In the genomic region with DNA sequence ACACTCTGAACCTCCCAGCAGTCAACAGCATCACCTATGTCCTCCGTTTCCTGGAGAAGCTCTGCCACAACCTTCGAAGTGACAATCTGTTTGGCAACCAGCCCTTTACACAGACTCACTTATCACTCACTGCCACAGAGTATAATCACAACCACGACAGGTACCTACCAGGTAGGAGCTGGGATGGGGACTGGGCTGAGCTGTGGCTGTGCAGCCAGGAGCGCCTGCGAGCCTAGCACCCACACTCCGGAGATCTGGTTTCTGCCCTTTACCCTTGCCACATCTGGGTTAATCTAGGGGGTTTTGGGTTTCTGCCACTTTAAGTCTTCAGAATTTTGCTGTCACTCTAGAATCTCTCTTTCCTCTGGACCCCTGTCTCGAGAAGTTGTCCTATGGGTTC, we compare ENCODE assay signal across 26 mouse cellular contexts. TPM values are rescaled to one million over a fixed set of nuclear protein-coding genes. Genes with fewer than 3 reads are reported as not detected.
DNase-seq lines count a peak whose midpoint lies in the region; ATAC-seq and TF ChIP-seq lines count a peak whose summit lies in the region.
"Had no signal": no experiment of that assay in that cellular context is flagged by ENCODE, and none has a peak within 500 bp of the region (broad histone marks: within the 10 kb centered on the region; RNA-seq: fewer than 3 reads in every experiment).

No protein-coding gene starts in this region.

- H3K9ac ChIP-seq in intestine, embryonic 16.5 days (ENCODE audit: low read depth, low read length), result peak overlapping the region; percentile 46
- peak overlapping the region; percentile 31; the same call in 1 of the 2 replicates for H3K9ac ChIP-seq in stomach, postnatal 0 days (ENCODE audit: low read length)
- H3K9ac ChIP-seq: embryonic facial prominence, embryonic 12.5 days; forebrain, postnatal 0 days; midbrain, embryonic 13.5 days had no signal

- ATAC-seq in megakaryocyte, adult 5-6 weeks (ENCODE audit: poor library complexity, severe bottlenecking), result no peak
- ATAC-seq in intestine, embryonic 16.5 days, result peak; percentile 72
- ATAC-seq in stomach, postnatal 0 days (ENCODE audit: low FRiP score, low TSS enrichment), result no peak; the same call in 1 of the 2 replicates
- ATAC-seq: forebrain, postnatal 0 days; hindbrain, embryonic 16.5 days; midbrain, embryonic 13.5 days had no signal

- no peaks in the 10 kb centered on the region for H3K27me3 ChIP-seq in megakaryocyte, embryonic 14.5 days (replicated peaks)
- no peaks in the 10 kb centered on the region for H3K27me3 ChIP-seq in intestine, embryonic 16.5 days (replicated peaks; ENCODE audit: control insufficient read depth, insufficient read depth, low read length)
- no peaks in the 10 kb centered on the region for H3K27me3 ChIP-seq in stomach, postnatal 0 days (ENCODE audit: control insufficient read depth, insufficient read depth, low read length)
- H3K27me3 ChIP-seq: embryonic facial prominence, embryonic 12.5 days; midbrain, embryonic 13.5 days had no signal

- H3K4me1 ChIP-seq in megakaryocyte, embryonic 14.5 days, result peaks cover 48% of the 10 kb centered on the region
- H3K4me1 ChIP-seq in intestine, embryonic 16.5 days (ENCODE audit: control insufficient read depth, insufficient read depth, low read length), result no peaks in the 10 kb centered on the region; the same call in 1 of the 2 replicates
- no peaks in the 10 kb centered on the region for H3K4me1 ChIP-seq in stomach, postnatal 0 days (replicated peaks; ENCODE audit: control insufficient read depth, insufficient read depth)
- H3K4me1 ChIP-seq: embryonic facial prominence, embryonic 12.5 days; forebrain, embryonic 10.5 days; midbrain, embryonic 13.5 days had no signal

- H3K4me3 ChIP-seq in megakaryocyte, embryonic 14.5 days (replicated peaks), result peak overlapping the region; percentile 60
- peak overlapping the region; percentile 27 for H3K4me3 ChIP-seq in intestine, embryonic 16.5 days (ENCODE audit: low read length)
- peak overlapping the region; percentile 8; the same call in 1 of the 2 replicates for H3K4me3 ChIP-seq in stomach, postnatal 0 days (ENCODE audit: low read depth, low read length)
- H3K4me3 ChIP-seq: embryonic facial prominence, embryonic 12.5 days; forebrain, embryonic 10.5 days; left cerebral cortex, adult 2 months; midbrain, embryonic 13.5 days had no signal

- no peak for TF ChIP-seq EP300 in stomach, postnatal 0 days (optimal IDR thresholded peaks at IDR 0.05)

- peaks cover 75% of the 10 kb centered on the region for H3K36me3 ChIP-seq in megakaryocyte, embryonic 14.5 days (replicated peaks; ENCODE audit: low read length)
- 0 out of 2 replicates have a peak, but pooled peaks cover 2% of the 10 kb centered on the region for H3K36me3 ChIP-seq in intestine, embryonic 16.5 days (ENCODE audit: control insufficient read depth, insufficient read depth, low read length)
- peaks cover 13% of the 10 kb centered on the region for H3K36me3 ChIP-seq in stomach, postnatal 0 days (ENCODE audit: control insufficient read depth, insufficient read depth, low read length)

- TF ChIP-seq CTCF in stomach, postnatal 0 days (IDR thresholded peaks at IDR 0.05; ENCODE audit: low read depth), result no peak

- H3K9me3 ChIP-seq in megakaryocyte, embryonic 14.5 days, result no peaks in the 10 kb centered on the region
- H3K9me3 ChIP-seq in intestine, embryonic 16.5 days (ENCODE audit: control insufficient read depth, low read length), result no peaks in the 10 kb centered on the region
- no peaks in the 10 kb centered on the region for H3K9me3 ChIP-seq in stomach, postnatal 0 days (ENCODE audit: control insufficient read depth, low read length)
- H3K9me3 ChIP-seq: embryonic facial prominence, embryonic 12.5 days; forebrain, embryonic 10.5 days; midbrain, embryonic 13.5 days had no signal

- peak; percentile 14 for DNase-seq in kidney, adult 18-20 months
- no peak for DNase-seq in kidney, postnatal 36 days
- no peak for DNase-seq in stomach, postnatal 0 days (ENCODE audit: low spot score)
- DNase-seq in heart, adult 8-10 months (ENCODE audit: low spot score), result no peak
- DNase-seq in cerebellum, adult 8-10 months, result no peak
- DNase-seq: cerebellum, adult 9-11 months; forebrain, postnatal 0 days; gastrocnemius, postnatal 10 days; heart, postnatal 4 days; left cerebral cortex, postnatal 4 days; liver; spleen, adult 18-20 months had no signal

- WGBS in intestine, embryonic 16.5 days, result 65% methylated on average over 7 of the region's 7 CpGs
- WGBS in stomach, postnatal 0 days, result 58% methylated on average over 7 of the region's 7 CpGs

- H3K27ac ChIP-seq in intestine, embryonic 16.5 days (ENCODE audit: low read length), result peak overlapping the region; percentile 91
- H3K27ac ChIP-seq in stomach, postnatal 0 days (replicated peaks), result peak overlapping the region; percentile 96
- H3K27ac ChIP-seq: embryonic facial prominence, embryonic 12.5 days; forebrain, embryonic 10.5 days; left cerebral cortex, adult 2 months; macrophage; midbrain, embryonic 13.5 days had no signal

- H3K4me2 ChIP-seq in intestine, embryonic 16.5 days (ENCODE audit: low read depth, low read length), result peak overlapping the region; percentile 34
- peak overlapping the region; percentile 36 for H3K4me2 ChIP-seq in stomach, postnatal 0 days (replicated peaks; ENCODE audit: low read depth)
- H3K4me2 ChIP-seq: embryonic facial prominence, embryonic 12.5 days; midbrain, embryonic 13.5 days had no signal

RNA-seq across cellular contexts. Expression of gene Slfnl1, which starts 15.1 kb away (rescaled TPM):
- polyA plus RNA-seq in megakaryocyte, embryonic 14.5 days (2012; ENCODE audit: insufficient read depth, low replicate concordance), result 0.11 TPM in 1 of 2 replicates, not detected in the other
- total RNA-seq in megakaryocyte, adult 5-6 weeks (2015), result 0.22 TPM in 1 of 2 replicates, not detected in the other
- not detected in 2 replicates for total RNA-seq in megakaryocyte, adult 5-6 weeks (2017)
- polyA plus RNA-seq in intestine, embryonic 16.5 days (2015; fragmentation: Nextera tagmentation; extraction: Ambion mirVana), result not detected in 2 replicates
- polyA plus RNA-seq in stomach, postnatal 0 days (2015; fragmentation: Nextera tagmentation; extraction: Ambion mirVana), result 0.07 TPM in 1 of 2 replicates, not detected in the other
- total RNA-seq in heart, adult 8-10 months (2022), result under 1 TPM in 3 of 4 experiments, not detected in 1; 0.14 to 0.35 (median 0.16) TPM
- total RNA-seq: adrenal gland, adult 18-20 months; forebrain, postnatal 0 days had no signal
- polyA plus RNA-seq: embryonic facial prominence, embryonic 12.5 days; forebrain, embryonic 10.5 days; forebrain, postnatal 0 days; heart, embryonic 14.5 days; hindbrain, embryonic 16.5 days; kidney, embryonic 16.5 days; liver, embryonic 16.5 days; macrophage; midbrain, embryonic 13.5 days; thymus, postnatal 0 days had no signal

RNA-seq across cellular contexts. Expression of gene Ctps, which starts 53.2 kb away (rescaled TPM):
- 1.4 and 2.5 TPM in 2 replicates for polyA plus RNA-seq in megakaryocyte, embryonic 14.5 days (2012; ENCODE audit: insufficient read depth, low replicate concordance)
- total RNA-seq in megakaryocyte, adult 5-6 weeks (2015), result 12.8 TPM in 2 replicates
- total RNA-seq in megakaryocyte, adult 5-6 weeks (2017), result 13.1 and 14.3 TPM in 2 replicates
- polyA plus RNA-seq in intestine, embryonic 16.5 days (2015; fragmentation: Nextera tagmentation; extraction: Ambion mirVana), result 52.5 and 63.0 TPM in 2 replicates
- polyA plus RNA-seq in stomach, postnatal 0 days (2015; fragmentation: Nextera tagmentation; extraction: Ambion mirVana), result 30.9 and 34.1 TPM in 2 replicates
- 10 to 100 TPM; 27.7 to 31.2 (median 28.0) TPM for total RNA-seq in heart, adult 8-10 months (2022)

Comparison
In these comparisons a context has a peak if more than half of its experiments do, and no peak if none do; other contexts are left out.
1. H3K4me3 ChIP-seq: peak in every context shown above with its lines; median percentile 60 in megakaryocyte, embryonic 14.5 days; 27 in intestine, embryonic 16.5 days; 8 in stomach, postnatal 0 days.